Mouse (Mus musculus) heart, adult 2 months (tissue): ENCODE results near the gene Dnah3.

Source experiments
- CTCF ChIP-seq: fragments of 200-600 bp; IDR thresholded peaks from 2 replicates; pipeline ENCODE4 v1.8.1; 2022; ENCODE audit warnings: antibody characterized with exemption, mild to moderate bottlenecking, moderate library complexity
- EP300 ChIP-seq: fragments of 200-500 bp; IDR thresholded peaks from 2 replicates; pipeline ENCODE4 v1.6.1; 2011; ENCODE audit warnings: low read depth, low read length, control low read depth; ENCODE audit not compliant: insufficient read depth
- POLR2A ChIP-seq: fragments of 200-500 bp; IDR thresholded peaks from 2 replicates; pipeline ENCODE4 v1.6.1; 2011; ENCODE audit warnings: mild to moderate bottlenecking, low read depth, low read length, control low read depth; ENCODE audit not compliant: insufficient read depth

DNA sequence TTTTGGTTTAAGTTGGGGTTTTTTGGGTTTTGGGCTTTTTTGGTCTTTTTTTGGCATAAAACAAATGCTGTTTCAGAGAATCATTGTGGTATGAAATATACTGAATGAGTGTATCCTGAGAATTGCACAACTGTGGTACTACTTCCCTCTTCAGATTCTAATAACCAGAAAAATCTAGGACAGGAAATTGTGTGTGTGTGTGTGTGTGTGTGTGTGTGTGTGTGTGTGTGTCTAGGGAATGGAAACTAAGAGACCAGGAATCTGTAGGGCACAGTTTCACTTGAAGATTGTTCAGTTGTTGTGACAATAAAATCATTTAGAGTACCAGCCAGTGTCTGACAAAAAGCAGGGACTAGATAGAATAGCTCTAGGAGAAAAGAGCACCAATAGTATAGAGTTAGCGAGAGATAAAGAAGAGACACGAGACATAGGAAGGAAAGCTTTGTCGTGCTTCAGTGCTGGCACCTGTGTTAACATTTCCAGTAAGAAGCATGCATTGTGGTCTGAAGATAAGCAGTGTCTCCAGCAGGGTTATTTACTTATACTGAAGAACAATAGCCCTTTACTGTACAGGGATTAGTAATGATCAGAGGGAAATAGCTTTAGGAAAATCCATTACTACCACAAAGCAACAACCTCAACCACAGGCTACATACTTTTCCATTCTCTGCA, 195.6 kb downstream of the Dnah3 start:
- TF ChIP-seq CTCF (no peak), POLR2A (no peak), EP300 (no peak)
